Mouse (Mus musculus) 416B (cell line): ENCODE results near the gene Slc12a3.
A peak's percentile ranks its signal among the peaks of the same experiment; 100 is the strongest.

Experiments
- DNase-seq: peaks from one replicate; pipeline ENCODE4 v3.0.0; 2011; ENCODE audit warnings: low read depth

Slc12a3 gene

DNA sequence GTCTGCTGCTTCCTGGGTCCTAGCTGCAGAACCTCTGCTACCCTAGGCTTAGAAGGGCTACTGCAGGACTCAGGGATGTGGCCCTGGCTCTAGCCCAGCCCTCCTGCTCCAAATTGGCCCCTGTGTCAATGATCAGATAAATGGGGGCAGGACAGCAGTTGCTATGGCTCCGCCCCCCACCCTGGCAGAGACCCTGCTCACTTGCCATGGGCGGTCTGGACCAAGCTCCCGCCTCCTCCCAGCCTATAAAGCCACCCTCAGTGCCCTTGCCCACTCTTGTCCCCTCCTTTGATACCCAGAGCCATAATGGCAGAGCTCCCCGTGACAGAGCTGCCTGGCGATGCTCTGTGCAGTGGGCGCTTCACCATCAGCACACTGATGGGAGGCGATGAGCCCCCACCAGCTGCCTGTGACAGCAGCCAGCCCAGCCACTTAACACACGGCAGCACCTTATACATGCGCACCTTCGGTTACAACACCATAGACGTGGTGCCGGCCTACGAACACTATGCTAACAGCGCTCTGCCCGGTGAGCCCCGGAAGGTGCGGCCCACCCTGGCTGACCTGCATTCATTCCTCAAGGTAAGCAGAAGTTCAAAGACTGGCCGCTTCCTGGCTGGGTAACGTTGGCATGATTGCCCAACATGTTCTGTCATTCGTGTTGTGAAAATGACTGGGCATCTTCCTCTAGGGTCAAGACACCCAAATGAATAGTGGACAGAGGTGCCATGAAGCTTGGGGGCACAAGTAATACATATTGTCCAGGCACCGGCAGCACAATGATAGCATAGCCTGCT lies at the start of gene Slc12a3:
Gene Slc12a3 (plus strand): TSS at position 270 of the 797 bp plus-strand sequence.
- DNase-seq, result peak; percentile 26

DNA sequence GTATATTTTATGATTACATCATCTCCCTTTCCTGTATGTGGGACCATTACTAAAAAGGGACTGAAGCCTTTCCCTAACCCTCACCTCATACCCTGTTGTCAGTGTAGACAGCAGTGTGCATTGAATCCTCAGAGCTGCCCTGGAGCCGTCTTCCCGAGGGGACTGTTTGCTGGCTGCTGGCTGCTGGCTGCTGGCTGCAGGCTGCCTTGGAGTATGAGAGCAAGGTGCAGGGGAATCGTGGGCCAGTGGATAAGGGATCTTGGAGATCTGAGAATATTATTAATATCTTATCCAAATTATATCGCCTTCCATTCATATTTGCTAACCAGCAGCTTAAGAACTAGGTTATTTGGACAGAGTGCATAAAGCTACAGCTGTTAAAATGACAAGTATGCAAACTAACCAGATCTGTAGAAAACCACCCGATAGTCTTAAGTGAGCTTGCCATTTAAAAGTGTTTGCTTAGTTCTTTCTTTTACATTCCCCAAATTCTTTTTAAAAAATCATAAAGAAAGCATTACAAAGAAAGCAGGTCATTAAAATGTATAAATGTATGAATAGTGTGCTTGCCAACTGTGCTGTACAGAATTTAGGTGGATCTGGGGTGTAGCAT lies 48.9 kb upstream of the Slc12a3 start:
- no peak for DNase-seq

DNA sequence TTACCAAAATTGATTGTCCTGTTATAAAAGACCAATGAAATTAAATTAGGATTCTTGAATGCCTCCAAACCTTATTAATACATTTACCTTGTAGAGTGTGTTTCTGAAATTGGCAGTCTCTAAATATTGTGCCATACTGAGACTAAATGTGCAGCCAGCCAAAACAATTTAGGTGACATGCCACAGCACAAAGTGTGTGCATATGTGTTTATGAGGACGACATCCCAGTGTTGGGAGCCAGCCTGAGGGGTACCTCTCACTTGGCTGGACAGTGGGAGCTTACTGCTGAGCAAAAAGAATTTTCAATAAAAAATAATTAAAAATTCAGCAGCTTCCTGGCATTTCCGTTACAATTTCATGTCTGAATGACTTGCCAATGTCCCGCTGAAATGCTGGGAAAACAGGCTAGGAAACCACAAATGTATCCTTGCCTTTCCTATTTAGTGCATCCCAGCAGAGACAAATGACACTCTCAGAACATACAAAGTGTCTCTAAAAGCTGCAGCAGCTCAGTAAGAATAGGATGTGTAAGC lies 46.5 kb upstream of the Slc12a3 start:
- DNase-seq, result no peak

DNA sequence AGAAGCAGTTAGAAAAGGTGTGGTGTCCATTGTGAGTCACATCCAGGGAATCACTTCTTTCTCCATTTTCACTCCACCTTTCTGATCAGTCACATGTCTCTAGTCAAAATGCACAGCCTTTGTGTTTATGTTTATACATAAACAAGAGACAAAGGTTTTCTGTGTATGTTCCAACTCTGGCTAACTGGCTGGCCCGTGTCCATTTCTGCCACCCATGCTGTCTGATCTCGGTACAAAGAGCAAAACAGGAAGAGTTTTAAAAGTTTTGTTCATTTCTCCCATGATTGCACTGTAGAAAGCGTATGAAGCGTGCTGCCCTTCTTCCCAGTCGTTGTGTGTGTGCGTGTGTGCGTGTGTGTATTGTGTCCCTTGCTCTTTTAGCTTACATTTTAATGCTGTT lies 44.8 kb upstream of the Slc12a3 start:
- DNase-seq, result no peak

DNA sequence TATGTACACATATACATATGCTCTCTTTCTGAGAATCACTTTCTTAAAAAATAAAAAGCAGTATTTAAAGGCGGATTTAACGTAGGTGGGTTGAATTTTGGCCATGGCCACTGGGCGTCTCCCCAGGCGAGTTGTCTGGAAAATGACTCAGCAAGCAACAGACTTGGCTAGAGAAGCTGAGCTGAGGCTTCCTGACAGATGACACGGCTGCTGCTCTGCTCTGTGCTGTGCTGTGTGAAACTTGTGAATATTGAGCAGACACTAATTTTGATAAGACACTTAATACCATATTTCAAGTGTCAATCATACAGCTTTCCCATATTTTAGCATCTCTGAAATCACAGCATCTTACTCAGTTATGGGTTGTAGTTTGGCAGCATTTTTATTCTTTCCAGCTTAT lies 38.4 kb upstream of the Slc12a3 start:
- DNase-seq, result peak; percentile 74

- no peak for DNase-seq
These were observed 36.9 kb upstream of the Slc12a3 start for GRCm38 (mm10) chr8:94292072-94292471.

DNA sequence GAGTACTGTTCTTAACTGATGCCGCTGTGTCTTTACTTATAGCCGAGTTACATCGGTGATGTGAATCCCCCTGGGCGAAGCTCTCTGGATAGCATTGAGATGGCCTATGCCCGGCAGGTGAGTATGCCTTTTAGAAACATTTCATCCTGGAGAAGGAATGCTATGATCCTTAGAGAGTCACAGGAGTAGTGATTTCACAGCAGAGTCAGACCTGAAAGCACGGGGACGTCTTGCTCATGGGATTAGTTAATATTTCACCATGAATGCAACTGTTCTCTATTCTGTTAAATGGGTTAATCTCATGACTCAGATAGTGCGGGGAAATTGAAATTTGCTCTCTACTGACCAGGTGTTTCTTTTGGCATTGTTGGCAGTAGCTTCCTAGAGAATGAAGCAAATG lies 36.4 kb upstream of the Slc12a3 start:
- no peak for DNase-seq

- no peak for DNase-seq
These were observed 33.3 kb upstream of the Slc12a3 start for GRCm38 (mm10) chr8:94295687-94296086.

DNA sequence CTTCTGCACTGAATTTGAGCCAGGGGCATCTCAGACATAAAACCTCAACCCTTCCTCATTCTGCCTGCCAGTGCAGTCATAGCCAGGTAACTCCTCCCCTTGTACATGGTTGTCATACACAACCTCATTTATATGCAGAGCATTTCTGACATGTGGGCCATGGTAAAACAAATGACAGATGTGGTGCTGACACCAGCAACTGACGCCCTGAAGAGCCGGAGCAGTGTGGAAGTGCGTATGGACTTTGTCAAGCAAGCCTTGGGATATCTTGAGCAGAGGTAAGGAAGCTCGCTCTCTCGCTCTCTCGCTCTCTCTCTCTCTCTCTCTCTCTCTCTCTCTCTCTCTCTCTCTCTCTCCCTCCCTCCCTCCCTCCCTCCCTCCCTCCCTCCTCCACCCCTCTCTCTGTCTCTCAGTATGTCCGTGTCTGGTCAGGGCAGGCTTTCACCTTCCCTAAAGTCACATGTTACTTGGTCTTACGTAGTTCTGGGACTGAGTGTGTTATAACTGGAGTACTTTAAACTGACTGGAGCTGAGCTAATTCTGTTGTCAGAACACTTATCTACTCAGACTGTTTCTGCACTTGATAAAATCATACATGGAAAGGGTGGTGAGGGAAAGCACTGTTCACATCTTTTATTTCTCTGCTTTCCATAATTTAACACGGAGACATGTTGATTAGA lies 32.5 kb upstream of the Slc12a3 start:
- DNase-seq, result no peak

DNA sequence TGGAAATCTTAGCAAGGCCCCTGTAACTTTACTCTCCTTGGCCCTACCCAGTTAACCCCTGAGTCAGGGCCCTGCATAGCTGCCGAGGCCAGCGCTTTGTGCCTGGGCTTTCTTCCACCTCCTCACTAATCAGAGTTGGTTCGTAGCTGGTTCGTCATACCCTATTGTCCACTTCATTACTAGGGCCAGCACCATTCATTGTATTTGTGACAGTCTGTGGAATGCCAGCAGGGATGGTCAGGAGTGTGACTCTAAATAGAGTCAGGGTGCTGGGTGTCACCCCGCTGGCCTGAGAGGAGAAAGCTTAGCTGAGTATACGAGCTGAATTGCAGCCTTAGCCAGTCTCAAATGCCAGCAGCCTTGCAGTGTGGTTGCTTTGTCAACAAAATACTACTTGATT lies 31.9 kb upstream of the Slc12a3 start:
- no peak for DNase-seq

GRCm38 (mm10) chr8:94300809-94301208 lies 28.2 kb upstream of the Slc12a3 start:
- DNase-seq, result no peak

- DNase-seq, result no peak
These were observed 24.6 kb upstream of the Slc12a3 start for GRCm38 (mm10) chr8:94304412-94304811.

GRCm38 (mm10) chr8:94306989-94307513 lies 21.9 kb upstream of the Slc12a3 start:
- DNase-seq, result peak; percentile 93

DNA sequence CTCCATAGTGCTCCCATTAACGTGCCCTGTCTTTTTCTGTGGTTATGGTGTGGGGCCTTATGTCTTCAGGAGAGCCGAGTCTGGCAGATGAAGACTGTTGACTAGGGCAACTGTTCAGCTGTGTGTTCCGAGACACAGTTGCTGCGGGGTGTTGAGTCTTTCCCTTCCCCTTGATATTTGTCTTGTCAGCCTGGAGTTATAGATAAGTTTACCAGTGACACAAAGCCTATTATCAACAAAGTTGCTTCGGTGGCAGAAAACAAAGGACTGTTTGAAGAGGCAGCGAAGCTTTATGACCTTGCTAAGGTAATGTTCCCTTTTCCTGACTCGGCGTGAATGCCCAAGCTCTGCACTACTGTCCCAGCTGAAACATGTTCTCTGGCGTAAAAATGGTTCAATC lies 21.3 kb upstream of the Slc12a3 start:
- DNase-seq, result no peak

GRCm38 (mm10) chr8:94314069-94314468 lies 14.9 kb upstream of the Slc12a3 start:
- no peak for DNase-seq

DNA sequence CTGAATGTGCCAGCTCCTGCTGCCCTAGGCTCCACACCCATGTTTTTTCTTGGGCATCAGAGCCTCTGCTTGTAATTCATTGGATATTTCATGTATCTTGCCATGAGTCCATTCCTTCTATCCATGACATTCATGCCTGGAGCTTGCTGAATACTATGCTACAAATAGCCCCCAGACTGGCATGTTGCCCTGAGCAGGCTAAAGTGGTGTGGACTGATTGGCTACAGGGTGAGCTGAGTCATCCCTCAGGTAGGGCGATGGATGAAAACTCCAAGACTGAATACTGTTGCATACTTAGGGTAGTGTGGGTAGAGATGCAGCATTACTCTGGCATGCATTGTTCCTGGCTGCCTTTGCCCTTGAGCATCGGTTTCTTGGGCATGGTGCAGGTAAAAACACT lies 11.8 kb upstream of the Slc12a3 start:
- DNase-seq, result no peak

GRCm38 (mm10) chr8:94317691-94318090 lies 11.3 kb upstream of the Slc12a3 start:
- no peak for DNase-seq

GRCm38 (mm10) chr8:94320036-94320435 lies 9.0 kb upstream of the Slc12a3 start:
- no peak for DNase-seq

DNA sequence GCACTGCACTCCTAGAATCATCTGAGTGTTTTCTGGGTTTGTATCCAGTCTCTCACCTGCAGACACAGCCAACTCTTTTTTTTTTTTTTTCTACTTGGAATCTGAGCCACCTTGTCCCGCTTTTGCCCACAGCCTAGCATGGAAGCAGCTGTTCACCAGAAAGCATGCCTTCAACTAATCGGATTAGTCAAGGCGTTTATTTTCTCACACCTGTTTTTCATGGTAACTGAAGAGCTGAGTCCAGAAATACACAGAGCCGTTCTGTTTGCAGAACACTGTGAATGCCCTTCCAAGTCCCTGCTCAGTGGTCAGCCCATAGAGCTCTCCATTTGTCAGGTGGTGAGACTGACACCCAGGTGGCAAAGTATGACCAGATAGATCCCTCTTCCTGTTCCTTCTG lies 6.9 kb upstream of the Slc12a3 start:
- no peak for DNase-seq

GRCm38 (mm10) chr8:94323041-94323440 lies 6.0 kb upstream of the Slc12a3 start:
- DNase-seq, result peak; percentile 36

- peak; percentile 28 for DNase-seq
These were observed 4.9 kb upstream of the Slc12a3 start for GRCm38 (mm10) chr8:94324071-94324470.

DNA sequence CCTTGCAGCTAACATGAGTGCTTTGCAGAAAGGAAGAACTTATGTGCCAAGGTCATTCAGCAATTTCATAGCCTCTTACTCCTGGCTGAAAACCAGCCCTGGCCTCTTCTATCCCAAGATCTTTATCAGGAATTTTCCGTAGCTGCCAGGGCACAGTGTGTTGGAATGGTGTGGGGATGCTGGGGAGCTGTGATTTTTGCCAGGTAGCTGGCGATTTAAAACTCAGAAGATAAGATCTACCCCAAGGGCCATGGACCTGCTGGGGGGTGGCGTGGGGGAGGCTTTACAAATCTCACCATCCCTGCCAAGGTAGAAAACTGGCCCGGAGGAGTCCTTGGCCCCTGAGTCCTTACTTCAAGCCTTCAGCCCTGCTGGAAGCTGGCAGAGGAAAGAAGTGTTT lies 3.0 kb upstream of the Slc12a3 start:
- no peak for DNase-seq

- peak; percentile 82 for DNase-seq
These were observed 1.7 kb downstream of the Slc12a3 start for GRCm38 (mm10) chr8:94330733-94331132.
